Mouse (Mus musculus) spleen, adult 12 weeks (tissue): ENCODE measurements around the gene Elmo1.

Experiments
- DNase-seq: peaks from one replicate; pipeline ENCODE4 v3.0.0; 2022; ENCODE audit warnings: low spot score

Gene Elmo1

DNA sequence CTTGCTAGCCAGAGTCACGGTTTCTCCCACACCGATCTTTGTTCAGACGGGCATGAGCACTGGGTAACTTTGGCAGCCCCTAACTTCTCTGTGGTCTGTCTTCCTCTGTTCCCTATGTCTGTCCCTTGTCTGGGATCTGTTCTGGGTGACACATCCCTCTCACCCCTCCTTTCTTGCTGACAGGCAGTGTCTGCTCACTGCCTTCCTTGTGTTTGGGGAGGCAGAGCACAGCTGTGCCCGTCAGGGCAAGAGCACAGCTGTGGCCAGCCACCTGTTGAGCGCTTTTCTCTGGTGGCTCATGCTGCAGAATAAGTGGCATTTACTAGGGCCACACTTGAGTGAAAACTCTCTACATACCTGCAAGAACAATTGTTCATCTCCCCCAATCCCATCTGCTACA, 116.7 kb downstream of the Elmo1 start:
- no peak for DNase-seq

GRCm38 (mm10) chr13:20207950-20208642, 117.7 kb downstream of the Elmo1 start:
- DNase-seq, result no peak

GRCm38 (mm10) chr13:20208867-20209266, 118.5 kb downstream of the Elmo1 start:
- no peak for DNase-seq

- no peak for DNase-seq
These were observed 121.4 kb downstream of the Elmo1 start for GRCm38 (mm10) chr13:20211780-20212179.

- DNase-seq, result no peak
These were observed 122.3 kb downstream of the Elmo1 start for GRCm38 (mm10) chr13:20212665-20213064.

- DNase-seq, result no peak
These were observed 123.5 kb downstream of the Elmo1 start for GRCm38 (mm10) chr13:20213861-20214260.

GRCm38 (mm10) chr13:20217453-20218090, 127.2 kb downstream of the Elmo1 start:
- no peak for DNase-seq

DNA sequence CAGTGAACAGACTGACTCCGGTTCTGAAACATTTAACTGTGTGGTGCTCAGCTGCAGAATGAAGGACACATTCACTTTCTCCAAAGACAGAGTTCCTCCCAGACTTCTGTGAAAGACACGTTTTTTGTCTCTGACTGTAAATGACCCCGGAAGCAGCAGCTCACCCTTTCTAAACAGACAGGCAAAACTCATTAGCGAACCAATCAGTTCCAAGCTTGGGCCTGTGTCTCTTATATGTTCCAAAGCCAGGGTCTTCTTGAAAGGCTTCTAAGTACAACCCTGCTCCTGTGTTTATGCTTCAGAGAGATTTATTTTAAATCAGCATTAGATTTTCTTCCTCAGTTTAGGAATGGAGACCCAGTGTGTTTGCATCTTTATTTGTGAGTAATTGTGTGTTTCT, 127.7 kb downstream of the Elmo1 start:
- no peak for DNase-seq

- no peak for DNase-seq
These were observed 130.0 kb downstream of the Elmo1 start for GRCm38 (mm10) chr13:20220414-20220813.

DNA sequence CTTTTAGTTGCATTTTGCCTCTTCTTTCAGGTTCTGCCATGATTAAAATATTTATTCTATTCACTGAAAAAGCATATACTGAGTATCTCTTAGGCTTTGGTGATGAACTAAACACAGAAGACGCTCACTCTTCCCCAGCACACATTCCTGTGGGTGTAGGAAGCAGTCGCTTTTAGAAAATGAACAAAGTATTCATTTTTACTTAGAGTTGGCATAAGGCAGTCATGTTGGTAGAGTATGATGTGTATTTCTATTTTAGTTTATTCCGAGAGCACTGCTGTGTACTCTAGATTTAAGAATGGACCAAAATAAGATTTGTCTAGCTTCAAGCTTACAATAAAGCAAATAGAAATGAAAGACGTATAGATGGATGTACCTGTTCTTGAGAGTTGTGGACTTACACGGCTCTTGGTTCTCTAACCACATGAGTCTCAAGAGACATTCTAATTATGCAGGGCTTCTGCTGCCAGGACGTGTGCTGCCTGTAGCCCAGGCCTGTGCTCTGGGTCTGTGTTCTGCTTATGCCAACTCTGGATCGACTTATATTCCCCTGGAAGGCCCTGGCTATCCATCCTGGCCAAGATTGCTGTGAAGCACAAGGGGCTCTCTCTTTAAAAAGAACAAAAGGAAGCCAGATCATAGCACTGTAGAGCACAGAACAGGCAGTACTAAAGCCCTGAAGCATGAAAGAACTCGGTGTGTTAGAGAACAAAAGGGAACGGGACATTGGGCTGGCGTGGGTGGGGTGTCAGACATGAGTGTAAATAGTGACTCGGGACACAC, 137.7 kb downstream of the Elmo1 start:
- no peak for DNase-seq

DNA sequence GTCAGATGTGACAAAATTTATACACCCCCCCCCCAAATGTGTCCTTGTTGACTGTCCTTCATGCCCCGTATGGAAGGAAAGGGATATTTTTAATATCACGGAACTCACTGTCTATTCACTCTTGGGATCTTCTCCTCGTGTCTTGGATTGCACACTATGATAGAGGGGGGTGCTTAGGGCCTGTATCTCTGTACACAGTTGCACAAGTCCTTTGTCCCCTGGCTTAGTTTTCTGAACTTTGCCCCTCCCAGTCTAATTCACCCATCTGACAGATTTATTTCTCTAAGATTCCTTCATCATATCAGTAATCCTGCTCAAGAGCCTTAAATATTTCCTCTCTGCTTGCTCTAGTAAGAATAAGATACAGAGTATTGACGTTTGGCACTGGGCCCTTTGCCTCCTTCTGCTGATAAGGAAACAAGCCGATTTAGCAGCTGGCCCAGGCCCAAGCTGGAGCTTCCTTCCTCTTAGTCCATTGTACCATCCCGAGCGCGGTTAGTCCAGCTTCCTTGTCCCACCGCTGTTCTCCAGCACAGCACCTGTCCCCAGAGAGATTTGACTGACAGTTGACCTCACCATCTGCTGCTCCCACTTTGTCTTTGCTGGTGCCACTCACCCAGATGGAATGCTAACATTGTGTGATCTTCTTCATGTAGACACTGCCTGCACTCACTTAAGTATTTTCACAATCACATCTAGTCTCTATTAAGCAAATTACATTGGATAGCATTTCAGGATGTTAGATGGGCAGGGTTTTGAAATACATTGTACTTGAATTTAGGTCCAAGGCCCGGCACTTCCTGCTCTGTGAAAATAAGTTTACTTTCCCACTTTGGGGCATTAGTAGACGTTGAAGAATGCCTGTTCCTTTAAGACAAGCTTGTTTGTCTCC, 141.7 kb downstream of the Elmo1 start:
- DNase-seq, result no peak

DNA sequence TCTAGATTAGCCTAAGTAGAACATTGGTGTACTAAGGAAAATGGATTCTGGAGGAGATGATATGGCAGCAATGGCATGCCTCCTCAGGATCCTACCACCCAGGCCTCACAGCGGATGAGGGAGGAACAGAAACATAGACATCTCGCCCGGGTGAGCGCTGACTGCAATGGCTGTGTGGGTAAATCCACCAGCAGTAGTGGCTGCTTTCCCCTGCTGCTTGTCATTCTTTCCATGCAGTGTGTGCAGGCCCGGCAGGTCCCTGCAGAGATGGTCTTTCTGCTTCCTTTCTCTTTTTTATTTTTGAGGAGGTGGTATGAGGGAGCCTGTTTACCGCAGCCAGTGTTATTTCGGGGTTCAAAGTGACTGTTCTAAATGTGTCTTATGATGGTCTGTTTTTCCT, 143.3 kb downstream of the Elmo1 start:
- no peak for DNase-seq

GRCm38 (mm10) chr13:20237615-20238014, 147.2 kb downstream of the Elmo1 start:
- DNase-seq, result no peak

- DNase-seq, result no peak
These were observed 147.8 kb downstream of the Elmo1 start for GRCm38 (mm10) chr13:20238146-20238545.

- no peak for DNase-seq
These were observed 148.3 kb downstream of the Elmo1 start for GRCm38 (mm10) chr13:20238743-20239142.

GRCm38 (mm10) chr13:20250069-20250668, 159.8 kb downstream of the Elmo1 start:
- no peak for DNase-seq

- DNase-seq, result no peak
These were observed 164.5 kb downstream of the Elmo1 start for GRCm38 (mm10) chr13:20254911-20255310.

DNA sequence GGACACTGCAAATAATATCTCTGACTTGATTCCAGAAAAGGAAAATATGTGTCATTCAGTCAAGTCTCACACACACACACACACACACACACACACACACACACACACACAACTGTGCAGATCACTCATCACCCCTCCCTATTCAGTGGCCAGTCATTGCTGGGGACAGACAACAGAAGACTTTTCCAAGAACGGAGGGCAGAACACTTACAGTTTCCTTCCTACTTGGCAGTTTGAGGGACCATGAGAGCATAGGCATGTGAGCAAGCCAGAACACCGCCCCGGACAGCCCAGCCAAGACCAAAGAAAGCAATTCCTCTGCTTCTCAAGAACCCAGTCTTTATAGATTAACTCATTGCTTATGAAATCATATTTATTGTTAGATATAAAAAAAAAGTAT, 165.0 kb downstream of the Elmo1 start:
- DNase-seq, result no peak

DNA sequence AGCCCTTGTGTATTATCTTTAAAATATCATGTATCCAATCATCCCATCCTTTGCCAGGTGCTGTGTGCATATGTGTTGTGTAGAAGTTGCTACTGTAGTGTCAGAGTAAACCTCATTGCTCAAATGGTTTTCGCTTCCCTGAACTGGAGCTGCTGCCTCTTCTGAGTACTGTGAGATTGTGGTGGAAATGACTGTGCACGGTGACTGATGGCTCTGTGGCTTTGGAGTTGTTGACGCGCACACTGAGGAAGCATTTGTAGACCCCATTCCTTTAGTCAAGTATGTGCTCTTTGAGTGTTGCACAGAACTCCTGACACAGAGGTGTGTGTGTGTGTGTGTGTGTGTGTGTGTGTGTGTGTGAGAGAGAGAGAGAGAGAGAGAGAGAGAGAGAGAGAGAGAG, 166.2 kb downstream of the Elmo1 start:
- no peak for DNase-seq

DNA sequence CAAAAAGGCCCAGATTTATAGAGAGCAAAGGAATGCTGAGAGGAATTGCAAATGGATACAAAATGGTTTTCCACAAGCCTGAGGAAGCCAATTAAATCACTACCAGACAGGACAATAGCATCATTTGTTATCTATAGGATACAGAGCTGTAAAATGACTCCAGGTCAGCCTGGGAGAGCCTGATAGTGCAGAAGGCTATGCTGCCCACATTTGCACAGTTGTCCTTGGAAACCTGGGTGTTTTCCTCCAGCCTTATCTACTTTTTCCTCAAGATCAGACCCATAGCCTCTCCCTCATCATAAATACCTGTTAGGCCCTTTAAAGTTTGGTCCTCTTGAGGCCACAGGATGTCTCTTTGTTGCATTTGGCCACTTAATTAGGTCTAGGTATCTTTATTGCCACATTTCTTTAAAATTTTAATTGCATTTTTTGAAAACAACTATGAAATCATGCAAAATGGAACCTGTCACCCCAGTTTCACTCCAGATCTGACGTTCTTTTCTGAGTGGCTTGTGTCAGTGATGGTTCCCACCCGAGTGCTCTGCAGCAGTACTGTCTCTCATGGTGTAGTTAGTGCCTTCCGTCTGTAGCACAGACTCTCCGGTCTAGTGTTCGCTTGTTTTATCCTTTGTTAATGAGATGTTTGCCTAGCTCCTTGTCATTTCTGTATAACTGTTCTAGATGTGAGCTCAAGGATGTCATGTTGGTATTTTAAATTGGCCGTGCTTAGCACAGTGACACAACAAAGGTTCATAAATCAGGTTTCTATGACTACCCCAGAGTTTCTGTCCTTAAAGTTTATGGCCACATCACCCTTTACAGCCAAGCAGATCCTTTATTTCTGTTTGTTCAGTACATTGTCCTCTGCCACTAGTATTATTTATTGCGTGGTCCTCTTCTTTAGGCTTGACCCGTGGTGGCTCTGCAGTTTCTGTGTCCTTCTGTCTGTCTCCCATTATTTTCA, 167.4 kb downstream of the Elmo1 start:
- no peak for DNase-seq

- no peak for DNase-seq
These were observed 172.8 kb downstream of the Elmo1 start for GRCm38 (mm10) chr13:20263173-20263572.
